In the genomic region with DNA sequence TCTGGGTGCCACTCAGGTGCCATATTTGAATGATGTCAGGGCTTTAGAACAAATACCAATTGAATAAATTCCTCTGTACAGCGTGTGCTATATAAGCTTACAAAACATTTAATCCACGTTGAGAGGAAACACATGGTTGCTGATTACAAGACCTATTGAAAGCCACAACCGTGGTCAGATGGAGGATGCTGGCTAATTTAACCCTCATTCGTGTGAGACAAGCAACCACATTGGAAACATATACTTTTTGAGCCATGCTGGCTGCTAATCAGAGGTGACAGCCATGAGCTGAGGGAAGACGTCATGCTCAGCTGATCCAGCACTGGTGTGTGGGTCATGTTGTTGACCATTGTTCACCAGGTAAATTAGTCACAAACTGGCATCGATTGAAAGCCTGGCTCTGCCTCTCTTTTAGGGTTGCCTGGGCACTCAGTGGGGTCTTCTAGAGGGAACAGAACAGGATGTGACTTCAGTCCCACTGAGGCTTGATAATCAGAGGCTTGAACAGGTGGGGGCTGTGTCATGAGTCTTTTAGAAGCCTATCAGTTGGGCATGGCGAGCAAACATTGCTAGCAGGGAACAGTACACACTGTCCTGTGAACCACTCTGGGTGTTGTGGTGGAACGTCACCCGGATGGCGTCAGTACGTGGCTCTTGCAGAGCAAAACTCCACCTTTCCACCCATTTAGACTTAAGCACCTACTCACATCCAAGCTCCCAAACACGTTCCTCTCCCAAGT, we compare ENCODE assay signal across 20 mouse cellular contexts. TPM values are rescaled to one million over a fixed set of nuclear protein-coding genes. Genes with fewer than 3 reads are reported as not detected.
A peak's percentile ranks its signal among the peaks of the same experiment; 100 is the strongest.
DNase-seq lines count a peak whose midpoint lies in the region; ATAC-seq and TF ChIP-seq lines count a peak whose summit lies in the region.
"Had no signal": no experiment of that assay in that cellular context is flagged by ENCODE, and none has a peak within 500 bp of the region (broad histone marks: within the 10 kb centered on the region; RNA-seq: fewer than 3 reads in every experiment).

No protein-coding gene starts in this region.

- no peak overlapping the region for H3K4me2 ChIP-seq in kidney, embryonic 15.5 days
- H3K4me2 ChIP-seq: hindbrain, embryonic 14.5 days; lung, embryonic 15.5 days; midbrain, embryonic 15.5 days had no signal

- H3K9ac ChIP-seq in kidney, embryonic 15.5 days, result no peak overlapping the region
- H3K9ac ChIP-seq: hindbrain, embryonic 14.5 days; lung, embryonic 15.5 days; midbrain, embryonic 15.5 days had no signal

- DNase-seq in kidney, adult 9 months, result peak; percentile 22
- DNase-seq in testis, postnatal 14 days (ENCODE audit: low spot score), result no peak
- peak; percentile 34 for DNase-seq in lung, postnatal 25 days (ENCODE audit: low spot score)
- no peak for DNase-seq in frontal cortex, postnatal 14 days (ENCODE audit: low spot score in 2 of 2)
- DNase-seq: adrenal gland, postnatal 25 days; cerebellum, adult 9-11 months; embryo, embryonic 11 days; gastrocnemius, adult 2 months; heart, postnatal 10 days; right cerebral cortex, adult 18-20 months had no signal

- H3K4me3 ChIP-seq in kidney, embryonic 15.5 days (replicated peaks), result no peak overlapping the region
- H3K4me3 ChIP-seq in testis, adult 2 months (ENCODE audit: control insufficient read depth, low read depth, low read length), result no peak overlapping the region
- H3K4me3 ChIP-seq: gastrocnemius, adult 2 months; limb, embryonic 10.5 days; lung, embryonic 15.5 days; midbrain, embryonic 15.5 days had no signal

- no peaks in the 10 kb centered on the region for H3K27me3 ChIP-seq in kidney, embryonic 15.5 days
- H3K27me3 ChIP-seq in testis, adult 2 months (ENCODE audit: control insufficient read depth, insufficient read depth, low read length), result no peaks in the 10 kb centered on the region
- H3K27me3 ChIP-seq: CH12.LX; lung, embryonic 15.5 days; midbrain, embryonic 15.5 days had no signal

- no peaks in the 10 kb centered on the region for H3K9me3 ChIP-seq in kidney, embryonic 15.5 days (replicated peaks)
- H3K9me3 ChIP-seq: limb, embryonic 10.5 days; lung, embryonic 15.5 days; midbrain, embryonic 15.5 days had no signal

- H3K4me1 ChIP-seq in kidney, embryonic 15.5 days, result no peaks in the 10 kb centered on the region; the same call in 1 of the 2 replicates
- no peaks in the 10 kb centered on the region for H3K4me1 ChIP-seq in testis, adult 2 months (ENCODE audit: control insufficient read depth, insufficient read depth, low read length)
- H3K4me1 ChIP-seq: limb, embryonic 10.5 days; midbrain, embryonic 15.5 days had no signal

- 82% methylated on average over 12 of the region's 12 CpGs for WGBS in kidney, embryonic 15.5 days

- no peak overlapping the region for H3K27ac ChIP-seq in kidney, embryonic 15.5 days
- peak overlapping the region; percentile 43; the same call in 1 of the 2 replicates for H3K27ac ChIP-seq in testis, adult 2 months (ENCODE audit: control insufficient read depth, insufficient read depth, low read depth, low read length)
- H3K27ac ChIP-seq: gastrocnemius, adult 2 months; hindbrain, embryonic 14.5 days; limb, embryonic 10.5 days; lung, embryonic 15.5 days; midbrain, embryonic 15.5 days had no signal

- ATAC-seq in kidney, embryonic 15.5 days (replicated peaks; ENCODE audit: low FRiP score), result no peak
- ATAC-seq in CD4-positive, CD25-positive, alpha-beta regulatory T cell, adult 4 months, result no peak
- ATAC-seq: activated CD4-positive, CD25-positive, alpha-beta regulatory T cell, adult 4 months; forebrain, embryonic 16.5 days; midbrain, embryonic 15.5 days had no signal

- no peak for TF ChIP-seq POLR2A in testis, adult 2 months (IDR thresholded peaks at IDR 0.05; ENCODE audit: control insufficient read depth, low read depth, low read length)

- TF ChIP-seq CTCF in testis, adult 2 months (IDR thresholded peaks at IDR 0.05; ENCODE audit: control insufficient read depth, insufficient read depth, insufficient replicate concordance, low read depth, low read length), result no peak

- no peaks in the 10 kb centered on the region for H3K36me3 ChIP-seq in kidney, embryonic 15.5 days
- H3K36me3 ChIP-seq in testis, adult 2 months (ENCODE audit: control insufficient read depth, insufficient read depth, low read length), result no peaks in the 10 kb centered on the region
- H3K36me3 ChIP-seq: limb, embryonic 10.5 days; lung, embryonic 15.5 days; midbrain, embryonic 15.5 days had no signal

RNA-seq across cellular contexts. Expression of gene Rhobtb1, which starts 46.9 kb away (rescaled TPM):
- 21.8 and 24.9 TPM in 2 replicates for polyA plus RNA-seq in kidney, embryonic 15.5 days (2015; fragmentation: Nextera tagmentation; extraction: Ambion mirVana)
- polyA plus RNA-seq in testis, adult 2 months (2012; rRNA removed), result 20.0 and 22.4 TPM in 2 replicates
- polyA plus RNA-seq in CD4-positive, CD25-positive, alpha-beta regulatory T cell, adult 4 months (2017; shearing (Covaris generic)), result not detected
- polyA plus RNA-seq: activated CD4-positive, CD25-positive, alpha-beta regulatory T cell, adult 4 months had no signal

Comparison
In these comparisons a context has a peak if more than half of its experiments do, and no peak if none do; other contexts are left out.
1. DNase-seq: peak in kidney, adult 9 months (single experiment) and lung, postnatal 25 days (single experiment); none in testis, postnatal 14 days (single experiment) and frontal cortex, postnatal 14 days (0 of 2).
2. RNA of gene Rhobtb1, which starts 46.9 kb away (polyA plus RNA-seq): 20.0 to 22.4 TPM in testis, adult 2 months and 21.8 to 24.9 TPM in kidney, embryonic 15.5 days; not detected in CD4-positive, CD25-positive, alpha-beta regulatory T cell, adult 4 months; every median in the first group is over 10 times any median in the second.